Mouse (Mus musculus) left cerebral cortex, adult 2 months (tissue): ENCODE measurements around the gene Dhx38. TPM values are rescaled to one million over a fixed set of nuclear protein-coding genes. Genes with fewer than 3 reads are reported as not detected.
A peak's percentile ranks its signal among the peaks of the same experiment; 100 is the strongest.

Experiments
- DNase-seq, 2 experiments: peaks; one replicate each; pipeline ENCODE4 v3.0.0; 2021 to 2022; ENCODE audit warnings: low spot score in 2 of 2, mixed read lengths in 1 of 2; ENCODE audit errors: extremely low spot score in 1 of 2
- H3K27ac ChIP-seq: fragments of 200-600 bp; 2 replicates; pipeline ENCODE4 v1.8.1; 2022
- H3K4me3 ChIP-seq: fragments of 200-600 bp; 2 replicates; pipeline ENCODE4 v1.8.1; 2022
- CTCF ChIP-seq: fragments of 200-600 bp; IDR thresholded peaks from 2 replicates; pipeline ENCODE4 v1.8.1; 2022; ENCODE audit warnings: antibody characterized with exemption, mild to moderate bottlenecking, moderate library complexity
- intact Hi-C: fragments of 180-260 bp; cut with DNase I; formaldehyde crosslinking; loops from one replicate; pipeline ENCODE4 v1.15.1; 2025
- total RNA-seq, 2 experiments: library from RNA; stranded (reverse); gene quantifications; 2 replicates each; pipeline ENCODE4 v1.2.3; 2021

Gene Dhx38
- total RNA-seq, 2 experiments from 2014 or later, result 31.0 to 31.1 TPM

DNA sequence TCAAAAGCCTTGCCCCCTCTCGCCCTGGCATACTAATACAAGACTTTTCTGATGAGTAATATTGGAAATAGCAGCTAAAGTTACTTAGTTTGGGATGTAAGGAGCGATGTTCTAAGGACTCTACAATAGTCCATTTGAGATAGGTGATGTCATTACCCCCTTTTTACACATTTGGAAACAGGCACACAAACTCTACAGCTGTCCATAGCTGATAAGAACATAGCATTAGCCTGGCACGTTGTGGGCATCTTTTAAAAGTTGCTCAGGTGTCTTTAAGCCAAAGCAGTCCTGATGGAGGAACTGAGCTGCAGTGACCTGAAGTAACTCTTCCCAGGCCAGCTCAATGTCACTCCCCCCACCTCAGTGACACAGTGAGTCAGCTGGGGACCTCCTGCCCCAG, 25.7 kb upstream of the Dhx38 start:
- Histone ChIP-seq H3K4me3 (no peak overlapping the region), H3K27ac (no peak overlapping the region)
- no peak for TF ChIP-seq CTCF
- intact Hi-C loops, result no loop called here
- no peak for DNase-seq

DNA sequence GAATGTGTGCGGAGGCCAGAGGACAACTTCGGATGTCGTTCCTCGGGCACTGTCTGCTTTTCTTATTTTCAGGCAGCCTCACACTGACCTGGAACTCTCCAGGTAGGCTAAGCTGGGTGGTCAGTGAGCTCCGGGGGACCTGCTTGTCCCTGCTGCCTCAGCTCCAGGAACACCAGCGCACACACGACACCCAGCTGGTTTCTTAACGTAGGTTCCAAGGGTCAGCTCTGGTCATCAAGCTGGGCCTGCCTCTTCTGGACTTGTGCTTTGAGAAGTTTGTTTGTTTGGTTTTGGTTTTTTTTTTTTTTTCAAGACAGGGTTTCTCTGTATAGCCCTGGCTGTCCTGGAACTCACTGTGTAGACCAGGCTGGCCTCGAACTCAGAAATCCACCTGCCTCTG, 25.2 kb upstream of the Dhx38 start:
- H3K27ac ChIP-seq, result no peak overlapping the region
- no peak for TF ChIP-seq CTCF
- DNase-seq, result no peak
- intact Hi-C loops, result no loop called here
- no peak overlapping the region for H3K4me3 ChIP-seq

DNA sequence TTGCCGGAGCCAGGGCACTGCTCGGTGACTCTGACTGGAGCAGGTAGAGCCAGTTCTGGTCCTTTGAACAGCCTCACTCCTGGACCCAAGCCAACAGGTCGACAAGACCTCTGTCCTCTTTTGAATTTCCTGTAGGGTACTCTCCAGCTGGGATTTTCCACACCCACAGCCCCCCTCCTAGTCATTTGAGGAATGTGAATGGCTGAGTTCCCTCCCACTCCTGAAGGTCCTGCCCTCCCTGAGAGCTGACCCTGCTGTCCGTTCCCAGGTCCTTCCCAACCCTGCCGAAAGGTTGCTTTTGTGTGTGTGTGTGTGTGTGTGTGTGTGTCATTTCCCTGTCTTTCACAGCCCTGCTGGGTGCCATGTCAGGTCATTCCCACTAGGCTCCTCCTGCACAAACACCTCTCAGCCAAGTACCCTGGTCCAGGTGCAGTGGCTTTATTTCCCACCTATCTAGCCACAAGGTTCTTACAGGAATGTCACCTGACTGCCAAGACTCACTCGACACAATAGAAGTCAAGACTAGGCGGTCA, 21.4 kb upstream of the Dhx38 start:
- TF ChIP-seq CTCF, result no peak
- Histone ChIP-seq H3K27ac (no peak overlapping the region), H3K4me3 (no peak overlapping the region)
- intact Hi-C loops, result no loop called here
- DNase-seq, result no peak

DNA sequence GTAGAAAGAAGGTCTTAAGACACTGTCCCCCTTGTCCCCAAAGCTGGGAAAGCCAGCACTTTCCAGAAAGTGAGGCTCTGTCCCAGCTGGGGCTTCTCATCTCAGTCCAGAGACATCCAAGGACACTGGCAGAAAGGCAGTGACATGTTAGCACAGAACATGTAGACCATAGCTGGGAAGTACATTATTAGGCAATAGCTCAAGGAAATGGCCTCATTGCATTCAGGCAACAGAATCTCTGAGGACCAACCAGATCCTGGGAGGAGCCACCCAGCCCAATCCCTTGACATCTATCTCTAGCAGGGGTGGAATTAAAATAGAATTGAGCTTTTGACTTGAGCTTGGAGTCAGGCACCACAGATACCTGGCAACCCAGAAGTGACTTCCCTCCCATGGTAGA, 20.0 kb upstream of the Dhx38 start:
- no peak overlapping the region for H3K27ac ChIP-seq
- no peak overlapping the region for H3K4me3 ChIP-seq
- intact Hi-C loops, result no loop called here
- DNase-seq, result no peak
- no peak for TF ChIP-seq CTCF

DNA sequence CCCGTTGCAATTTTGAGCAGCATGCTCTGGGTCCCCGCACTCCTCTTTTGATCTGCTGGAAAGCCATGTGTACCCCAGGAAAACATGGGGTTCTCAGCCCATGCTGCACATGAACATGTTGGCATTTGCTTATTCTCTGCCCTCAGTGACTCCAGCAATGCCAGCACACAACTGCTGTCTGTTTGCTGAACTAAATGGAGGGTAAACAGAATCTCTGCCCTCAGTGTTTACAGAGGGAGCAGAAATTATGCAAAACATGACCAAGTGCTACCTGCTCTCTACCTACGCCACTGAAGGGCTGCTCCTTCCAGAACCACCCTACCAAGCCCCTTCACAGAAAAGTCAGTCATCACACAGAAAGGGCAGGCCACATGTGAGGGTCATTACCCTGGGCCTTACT, 19.2 kb upstream of the Dhx38 start:
- intact Hi-C loops, result no loop called here
- Histone ChIP-seq H3K27ac (no peak overlapping the region), H3K4me3 (no peak overlapping the region)
- DNase-seq, result no peak
- no peak for TF ChIP-seq CTCF

DNA sequence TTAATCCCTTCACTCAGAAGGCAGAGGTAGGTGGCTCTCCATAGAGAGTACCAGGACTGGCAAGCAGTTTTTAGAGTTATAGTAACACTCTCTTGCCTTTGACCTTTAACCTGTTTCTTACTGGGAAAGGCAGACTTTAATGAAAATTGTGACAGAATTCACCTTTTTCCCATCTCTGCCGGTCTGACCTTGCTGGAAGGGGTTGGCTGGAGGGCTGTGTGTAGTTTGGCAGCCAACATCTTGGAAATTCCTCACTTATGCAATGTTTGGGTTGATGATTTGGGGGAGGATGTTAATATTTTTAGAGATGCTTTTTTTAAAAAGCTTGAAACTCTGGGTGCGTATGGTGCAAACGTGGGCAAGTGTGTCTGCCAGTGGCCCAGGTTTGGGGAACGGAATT, 18.6 kb upstream of the Dhx38 start:
- intact Hi-C loops, result no loop called here
- TF ChIP-seq CTCF, result no peak
- no peak for DNase-seq
- H3K4me3 ChIP-seq, result no peak overlapping the region
- no peak overlapping the region for H3K27ac ChIP-seq

DNA sequence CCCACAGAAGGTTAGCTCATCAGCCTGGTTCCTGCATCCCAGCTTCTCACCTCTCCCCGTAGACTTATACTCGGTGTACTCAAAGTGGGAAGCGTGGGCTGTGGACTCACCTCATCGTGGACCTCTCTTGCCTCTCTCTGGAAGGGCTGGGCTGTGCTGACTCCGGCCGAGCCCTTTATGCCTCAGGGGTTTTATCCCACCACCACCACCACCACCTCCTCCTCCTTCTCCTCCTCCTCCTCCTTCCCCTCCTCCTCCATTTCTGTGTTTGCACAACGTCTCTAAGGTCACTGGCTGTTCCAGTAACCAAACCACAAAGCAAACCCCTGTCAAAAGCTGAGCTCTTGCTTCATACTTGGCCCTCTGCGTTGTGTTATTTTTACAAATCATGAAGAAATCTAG, 13.2 kb upstream of the Dhx38 start, which contains the start of gene Hp:
Gene Hp (minus strand): TSS at position 273 of the 402 bp plus-strand sequence.
- intact Hi-C loops, result no loop called here
- H3K27ac ChIP-seq, result no peak within 1 kb of the TSS
- H3K4me3 ChIP-seq, result no peak within 1 kb of the TSS
- no peak for TF ChIP-seq CTCF
- no peak for DNase-seq

DNA sequence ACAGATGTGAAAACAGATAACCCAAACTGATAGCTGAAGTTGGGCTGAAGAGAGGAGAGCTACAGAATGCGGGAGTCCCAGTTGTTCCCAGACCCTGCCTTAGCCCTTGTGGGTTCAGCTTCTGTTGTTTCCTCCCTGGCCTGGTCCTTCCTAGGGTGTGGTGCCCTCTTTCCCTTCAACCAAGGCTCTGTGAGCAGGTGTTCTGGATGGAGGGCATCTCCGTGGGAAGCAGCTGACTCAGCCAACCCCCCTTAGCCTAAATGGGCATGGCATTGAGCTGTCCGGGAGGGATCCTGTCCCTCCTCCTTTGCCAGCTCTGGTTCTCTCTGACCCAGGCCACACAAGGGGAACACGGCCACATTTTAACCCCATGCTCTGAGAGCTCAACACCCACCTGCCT, 10.7 kb upstream of the Dhx38 start:
- no peak for TF ChIP-seq CTCF
- intact Hi-C loops, result no loop called here
- Histone ChIP-seq H3K4me3 (no peak overlapping the region), H3K27ac (no peak overlapping the region)
- no peak for DNase-seq

DNA sequence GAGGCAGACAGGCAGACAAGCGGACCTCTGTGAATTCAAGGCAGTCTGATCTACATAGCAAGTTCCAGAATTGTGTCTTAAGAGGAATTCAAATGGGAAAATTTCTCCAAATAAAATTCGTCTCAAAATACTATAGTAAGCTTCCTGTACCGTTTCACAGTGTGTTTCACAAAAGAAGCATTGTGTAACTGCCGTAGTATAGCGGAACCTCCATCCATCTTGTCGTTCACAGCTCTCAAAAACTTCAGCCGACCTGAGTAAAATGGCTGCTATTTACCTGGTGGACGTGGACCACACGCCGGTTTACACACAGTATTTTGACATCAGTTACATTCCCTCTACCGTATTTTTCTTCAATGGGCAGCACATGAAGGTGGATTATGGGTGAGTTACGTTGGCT, 5.5 kb upstream of the Dhx38 start:
- Histone ChIP-seq H3K4me3 (no peak overlapping the region), H3K27ac (no peak overlapping the region)
- DNase-seq, result no peak
- TF ChIP-seq CTCF, result no peak
- intact Hi-C loops, result no loop called here

DNA sequence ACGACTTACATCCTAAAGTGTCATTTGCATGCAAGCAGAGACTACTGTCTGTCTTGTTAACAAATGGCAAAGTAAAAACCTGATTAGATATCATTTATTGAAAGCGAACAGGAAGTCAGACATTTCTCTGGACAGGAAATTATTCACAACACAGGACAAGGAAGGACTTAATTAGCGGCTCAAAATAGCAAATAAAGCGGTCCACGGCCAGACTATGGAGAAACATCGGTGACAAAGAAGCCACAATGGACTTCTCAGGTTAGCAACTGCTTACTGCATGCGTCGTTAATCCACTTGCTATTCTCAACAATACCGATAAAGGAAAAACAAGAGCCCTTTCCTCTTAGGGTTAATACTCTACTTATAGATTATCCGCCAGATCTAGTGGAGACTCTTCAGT, 895 bp downstream of the Dhx38 start:
- no peak for DNase-seq
- H3K27ac ChIP-seq, result peak overlapping the region; percentile 93; the same call in 1 of the 2 replicates
- intact Hi-C loops, result loop anchor here (1.0 kb wide), 3 partner anchors 44 to 1976 kb away; partner anchors contain the start of genes Ap1g1, Dhodh and Psmd7

DNA sequence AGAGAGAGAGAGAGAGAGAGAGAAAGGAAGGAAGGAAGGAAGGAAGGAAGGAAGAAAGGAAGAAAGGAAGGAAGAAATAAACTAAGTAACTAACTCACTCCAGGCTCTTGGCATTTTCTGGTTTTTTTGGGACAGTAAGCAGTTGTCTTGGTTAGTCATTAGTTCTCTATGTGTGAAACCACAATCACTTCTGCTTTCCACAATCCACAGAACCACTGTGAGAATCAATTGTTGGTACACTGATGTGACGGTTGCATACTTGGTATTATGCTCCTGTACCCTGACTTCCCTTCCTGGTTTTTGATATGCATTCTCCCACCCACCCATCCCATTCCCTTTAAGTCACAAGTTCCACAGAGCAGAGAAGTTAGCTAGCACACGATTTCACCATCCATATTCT, 1.8 kb downstream of the Dhx38 start:
- intact Hi-C loops, result no loop called here
- no peak for DNase-seq
- no peak overlapping the region for H3K4me3 ChIP-seq
- H3K27ac ChIP-seq, result no peak overlapping the region
- no peak for TF ChIP-seq CTCF

More for the DNA sequence above, 895 bp downstream of the Dhx38 start:
- TF ChIP-seq CTCF, result no peak
- peak overlapping the region; percentile 65 for H3K4me3 ChIP-seq

DNA sequence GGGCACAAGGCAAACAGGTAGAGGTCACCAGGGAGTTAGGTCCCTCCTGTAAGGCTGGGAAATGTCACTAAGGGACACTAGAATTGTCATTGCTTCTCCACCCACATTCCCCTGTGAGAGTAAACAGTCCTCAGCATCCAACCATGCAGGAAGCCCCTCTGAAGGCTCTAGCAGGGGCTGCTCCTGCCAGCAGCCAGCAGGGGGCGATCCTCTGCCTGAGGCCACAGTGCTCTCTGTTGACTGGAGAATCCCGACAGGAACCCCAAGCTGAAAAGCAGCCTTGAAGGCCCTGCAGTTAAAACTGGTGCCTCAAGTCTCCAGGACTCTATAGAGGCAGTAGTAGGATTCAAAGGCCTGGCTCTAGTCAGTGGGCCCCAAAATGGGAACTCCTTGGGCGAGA, 14.0 kb downstream of the Dhx38 start:
- intact Hi-C loops, result no loop called here
- peak; percentile 68 for TF ChIP-seq CTCF
- no peak for DNase-seq
- Histone ChIP-seq H3K4me3 (no peak overlapping the region), H3K27ac (no peak overlapping the region)

DNA sequence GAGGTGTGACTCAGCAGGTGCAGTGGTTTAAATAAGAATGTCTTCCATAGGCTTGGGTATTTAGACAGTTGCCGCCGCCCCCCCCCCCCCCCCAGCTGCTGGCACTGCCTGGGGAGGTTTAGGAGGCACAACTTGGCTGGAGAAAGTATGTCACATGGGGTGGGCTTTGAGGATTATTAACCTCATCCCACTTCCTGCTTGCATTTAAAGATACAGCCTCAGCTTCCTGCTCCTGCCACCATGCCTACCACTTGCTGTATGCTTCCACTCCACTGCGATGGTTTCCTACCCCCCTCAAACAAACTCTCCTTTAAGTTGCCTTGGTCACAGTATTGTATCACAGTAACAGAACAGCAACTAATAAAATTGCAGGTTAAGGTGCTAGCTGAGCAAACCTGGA, 21.6 kb downstream of the Dhx38 start:
- TF ChIP-seq CTCF, result no peak
- no peak for DNase-seq
- intact Hi-C loops, result no loop called here
- Histone ChIP-seq H3K4me3 (no peak overlapping the region), H3K27ac (peak overlapping the region; percentile 76)
